Mouse (Mus musculus) kidney, embryonic 15.5 days (tissue): ENCODE measurements around the gene Fry. TPM values are rescaled to one million over a fixed set of nuclear protein-coding genes. Genes with fewer than 3 reads are reported as not detected.

Experiments
- ATAC-seq: fragments of 200-750 bp; cut with Nextera tagmentation; replicated peaks from 2 replicates; pipeline ENCODE4 v1.8.0; 2017; ENCODE audit warnings: moderate TSS enrichment; ENCODE audit not compliant: low FRiP score
- H3K27ac ChIP-seq: fragments of 300-500 bp; sonication (generic); 2 replicates; pipeline ENCODE4 v1.5.1; 2015; ENCODE audit warnings: mild to moderate bottlenecking, inconsistent platforms
- H3K27me3 ChIP-seq: fragments of 300-500 bp; sonication (generic); 2 replicates; pipeline ENCODE4 v1.6.1; 2015; ENCODE audit warnings: inconsistent platforms
- H3K36me3 ChIP-seq: fragments of 300-500 bp; sonication (generic); 2 replicates; pipeline ENCODE4 v1.6.1; 2015; ENCODE audit warnings: inconsistent platforms
- H3K4me1 ChIP-seq: fragments of 300-500 bp; sonication (generic); 2 replicates; pipeline ENCODE4 v1.6.1; 2015; ENCODE audit warnings: inconsistent platforms
- H3K4me2 ChIP-seq: fragments of 300-500 bp; sonication (generic); 2 replicates; pipeline ENCODE4 v1.6.1; 2015; ENCODE audit warnings: moderate library complexity, mild to moderate bottlenecking, inconsistent platforms
- H3K4me3 ChIP-seq: fragments of 300-500 bp; sonication (generic); replicated peaks from 2 replicates; pipeline ENCODE4 v1.5.1; 2015; ENCODE audit warnings: mild to moderate bottlenecking, inconsistent platforms
- H3K9ac ChIP-seq: fragments of 300-500 bp; sonication (generic); 2 replicates; pipeline ENCODE4 v1.6.1; 2015; ENCODE audit warnings: mild to moderate bottlenecking, inconsistent platforms
- H3K9me3 ChIP-seq: fragments of 300-500 bp; sonication (generic); replicated peaks from 2 replicates; pipeline ENCODE4 v1.6.1; 2016; ENCODE audit warnings: inconsistent platforms
- WGBS: fragments of 180-500 bp; shearing (Covaris S2); methylation state at CpG from one replicate; pipeline ENCODE4 v1.1.7; 2015; ENCODE audit warnings: mixed read lengths; 5-methylcytosine and 5-hydroxymethylcytosine counted together
- polyA plus RNA-seq: library from polyadenylated mRNA; unstranded; fragments of >200 nt; fragmentation: Nextera tagmentation; extraction: Ambion mirVana; gene quantifications from 2 replicates; pipeline ENCODE4 v1.2.1, GENCODE M21; 2015

Fry gene
- polyA plus RNA-seq, 1 experiment from 2014 or later, result 8.3 TPM

DNA sequence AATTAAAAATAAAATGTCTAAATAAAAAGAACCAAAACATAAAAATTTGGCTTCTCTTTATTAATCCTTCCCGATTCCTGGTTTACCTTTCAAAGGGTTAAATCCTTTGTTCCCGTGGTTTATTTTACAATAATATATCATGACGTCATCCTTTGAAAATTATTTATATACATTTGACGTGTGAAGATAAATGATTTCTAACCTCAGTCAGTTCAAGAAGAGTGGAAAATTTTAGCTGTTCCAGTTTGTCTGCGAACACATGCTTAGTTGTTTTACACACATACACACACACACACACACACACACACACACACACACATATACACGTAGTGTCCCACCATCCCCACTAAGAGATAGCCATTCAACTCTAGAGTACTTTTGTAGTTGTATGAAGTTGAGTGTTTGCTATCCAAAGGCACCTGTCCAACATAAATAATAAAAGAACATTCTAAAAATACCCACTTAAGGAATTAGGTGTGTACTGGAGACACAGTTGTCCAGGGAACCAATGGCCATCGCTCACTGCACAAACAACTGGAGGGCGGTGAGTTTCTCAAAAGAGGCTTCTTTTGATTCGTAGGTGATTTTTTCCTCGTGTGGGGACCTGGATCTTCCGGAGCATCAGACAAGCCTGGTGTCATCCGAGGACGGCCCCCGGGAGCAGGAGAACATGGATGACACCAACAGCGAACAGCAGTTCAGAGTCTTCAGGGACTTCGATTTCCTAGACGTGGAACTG lies 338.9 kb downstream of the Fry start:
- peaks cover 12% of the 10 kb centered on the region; the same call in 1 of the 2 replicates for H3K4me1 ChIP-seq
- peak overlapping the region; percentile 64 for H3K27ac ChIP-seq
- H3K9ac ChIP-seq, result no peak overlapping the region
- WGBS, result 71% methylated on average over 17 of the region's 17 CpGs
- H3K4me2 ChIP-seq, result peak overlapping the region; percentile 27
- H3K27me3 ChIP-seq, result no peaks in the 10 kb centered on the region
- peaks cover 36% of the 10 kb centered on the region for H3K36me3 ChIP-seq
- 0 out of 2 replicates have a peak, but pooled peaks cover 8% of the 10 kb centered on the region for H3K9me3 ChIP-seq
- H3K4me3 ChIP-seq, result no peak overlapping the region
- no peak for ATAC-seq

DNA sequence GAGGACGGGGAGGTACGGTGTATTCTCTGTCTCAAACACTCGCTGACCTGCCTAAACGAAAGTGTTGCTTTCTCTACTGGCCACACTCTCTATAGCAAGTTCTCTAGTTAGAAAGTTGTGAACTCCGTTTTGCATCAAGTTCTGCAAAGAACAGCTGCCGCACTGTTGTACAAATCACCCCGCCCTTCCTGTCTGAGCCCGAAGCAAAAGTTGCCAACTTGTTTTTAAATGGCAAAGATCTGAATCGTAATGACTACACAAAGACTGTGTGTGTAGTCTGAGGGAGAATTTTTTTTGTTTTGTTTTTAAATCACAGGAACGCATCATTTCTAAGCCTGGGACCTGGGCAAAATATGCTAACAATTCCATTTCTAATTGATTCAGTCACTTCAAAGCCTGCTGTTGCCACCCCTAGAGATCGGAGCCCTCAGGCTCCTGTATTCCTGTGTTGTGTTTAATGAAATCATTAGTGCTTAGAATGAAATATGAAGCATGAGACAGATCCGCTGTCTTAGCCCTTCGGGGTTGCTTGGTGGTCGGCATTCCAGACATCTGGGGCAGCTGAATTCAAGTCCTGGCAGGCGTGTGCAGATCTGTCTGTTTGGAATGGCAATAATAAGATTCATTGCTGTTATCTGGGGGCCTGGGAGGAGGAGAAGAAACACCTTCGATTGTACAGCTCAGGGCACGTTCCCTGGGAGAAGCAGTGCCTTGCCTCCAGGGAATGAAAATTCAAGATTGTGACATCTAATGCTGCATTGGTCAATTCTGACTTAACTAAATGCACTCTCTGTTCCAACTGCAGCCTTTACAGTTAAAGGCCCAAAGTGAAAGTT lies 339.7 kb downstream of the Fry start:
- Histone ChIP-seq H3K4me1 (peaks cover 12% of the 10 kb centered on the region; the same call in 1 of the 2 replicates), H3K9me3 (0 out of 2 replicates have a peak, but pooled peaks cover 6% of the 10 kb centered on the region), H3K4me3 (no peak overlapping the region), H3K36me3 (peaks cover 28% of the 10 kb centered on the region; the same call in 1 of the 2 replicates), H3K27me3 (no peaks in the 10 kb centered on the region), H3K9ac (no peak overlapping the region), H3K4me2 (peak overlapping the region; percentile 27), H3K27ac (peak overlapping the region; percentile 64)
- 47% methylated on average over 17 of the region's 17 CpGs for WGBS
- ATAC-seq, result no peak

DNA sequence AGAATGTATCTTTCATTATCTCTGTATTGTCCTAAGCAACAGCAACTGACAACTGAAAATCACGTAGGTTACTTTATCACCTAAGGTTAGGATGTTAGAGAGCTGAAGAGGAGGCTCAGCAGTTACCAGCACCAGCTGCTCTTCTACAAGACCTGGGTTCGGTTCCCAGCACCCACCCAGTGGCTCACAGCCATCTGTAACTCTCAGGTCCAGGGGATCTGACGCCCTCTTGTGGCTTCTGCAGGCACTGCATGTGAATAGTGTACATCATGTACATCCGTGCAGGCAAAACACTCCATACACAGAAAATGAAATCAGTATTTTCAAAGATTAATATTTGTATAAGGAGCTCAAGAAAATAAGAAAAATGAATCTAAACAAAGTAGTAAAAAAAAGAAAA lies 341.4 kb downstream of the Fry start:
- H3K4me3 ChIP-seq, result no peak overlapping the region
- H3K36me3 ChIP-seq, result peaks cover 13% of the 10 kb centered on the region; the same call in 1 of the 2 replicates
- WGBS, result 83% methylated on average over 4 of the region's 4 CpGs

DNA sequence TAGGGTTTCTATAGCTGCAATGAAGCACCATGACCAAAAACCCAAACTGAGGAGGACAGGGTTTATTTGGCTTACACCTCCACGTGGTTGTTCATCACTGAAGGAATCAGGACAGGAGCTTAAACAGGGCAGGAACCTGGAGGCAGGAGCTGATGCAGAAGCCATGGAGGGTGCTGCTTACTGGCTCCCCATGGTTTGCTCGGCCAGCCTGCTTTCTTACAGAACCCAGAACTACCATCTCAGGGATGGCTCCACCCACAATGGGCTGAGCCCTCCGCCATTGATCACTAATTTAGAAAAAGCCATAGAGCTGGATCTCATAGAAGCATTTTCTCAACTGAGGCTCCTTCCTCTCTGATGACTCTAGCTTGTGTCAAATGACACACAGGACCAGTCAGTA lies 346.3 kb downstream of the Fry start:
- no peak overlapping the region for H3K4me3 ChIP-seq
- no peaks in the 10 kb centered on the region for H3K27me3 ChIP-seq
- H3K4me1 ChIP-seq, result peaks cover 14% of the 10 kb centered on the region
- H3K4me2 ChIP-seq, result no peak overlapping the region
- no peak for ATAC-seq
- H3K27ac ChIP-seq, result no peak overlapping the region
- H3K36me3 ChIP-seq, result peaks cover 5% of the 10 kb centered on the region; the same call in 1 of the 2 replicates
- 69% methylated on average over 3 of the region's 3 CpGs for WGBS
- no peak overlapping the region for H3K9ac ChIP-seq
- H3K9me3 ChIP-seq, result no peaks in the 10 kb centered on the region

More for the DNA sequence above, 341.4 kb downstream of the Fry start:
- no peak overlapping the region for H3K27ac ChIP-seq
- no peak overlapping the region for H3K4me2 ChIP-seq
- no peaks in the 10 kb centered on the region for H3K27me3 ChIP-seq
- no peak overlapping the region for H3K9ac ChIP-seq
- peaks cover 12% of the 10 kb centered on the region; the same call in 1 of the 2 replicates for H3K4me1 ChIP-seq
- H3K9me3 ChIP-seq, result no peaks in the 10 kb centered on the region
- no peak for ATAC-seq

DNA sequence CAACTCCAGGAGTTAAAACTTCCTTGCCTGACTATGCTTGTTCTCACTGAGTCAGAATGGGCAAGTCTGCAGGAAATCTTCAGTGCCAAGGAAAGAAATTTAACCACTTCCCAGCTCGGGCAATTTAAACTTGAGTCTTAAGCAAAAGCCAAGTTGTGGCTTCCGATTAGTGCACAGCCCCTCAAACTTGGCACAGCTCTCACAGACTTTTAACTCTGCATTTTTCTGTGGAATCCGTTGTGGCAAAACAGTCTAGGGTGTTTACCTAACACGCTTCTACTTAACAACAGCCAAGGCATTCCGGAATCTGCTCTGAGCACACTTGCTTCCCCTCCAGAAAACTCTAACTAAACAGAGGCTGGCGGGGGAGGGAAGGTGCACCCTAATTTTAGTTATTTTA lies 346.8 kb downstream of the Fry start:
- Histone ChIP-seq H3K9me3 (no peaks in the 10 kb centered on the region), H3K4me3 (no peak overlapping the region), H3K36me3 (peaks cover under 1% of the 10 kb centered on the region; the same call in 1 of the 2 replicates), H3K4me1 (peaks cover 14% of the 10 kb centered on the region), H3K4me2 (no peak overlapping the region), H3K9ac (no peak overlapping the region), H3K27ac (0 out of 2 replicates have a peak overlapping the region, but pooled peaks have one; percentile 18), H3K27me3 (no peaks in the 10 kb centered on the region)
- 69% methylated on average over 6 of the region's 6 CpGs for WGBS
- no peak for ATAC-seq

- H3K4me1 ChIP-seq, result peaks cover 14% of the 10 kb centered on the region
- peak overlapping the region; percentile 64 for H3K27ac ChIP-seq
- no peaks in the 10 kb centered on the region for H3K36me3 ChIP-seq
- no peak overlapping the region for H3K9ac ChIP-seq
- ATAC-seq, result peak; percentile 83
- H3K9me3 ChIP-seq, result no peaks in the 10 kb centered on the region
- 52% methylated on average over 12 of the region's 12 CpGs for WGBS
- no peaks in the 10 kb centered on the region for H3K27me3 ChIP-seq
- H3K4me3 ChIP-seq, result no peak overlapping the region
- H3K4me2 ChIP-seq, result peak overlapping the region; percentile 36
Observed at GRCm38 (mm10) chr5:150466132-150466531, 347.7 kb downstream of the Fry start.

- Histone ChIP-seq H3K9ac (no peak overlapping the region), H3K27ac (peak overlapping the region; percentile 51; the same call in 1 of the 2 replicates), H3K4me3 (no peak overlapping the region), H3K4me2 (no peak overlapping the region), H3K4me1 (peaks cover 14% of the 10 kb centered on the region), H3K36me3 (peaks cover 4% of the 10 kb centered on the region), H3K9me3 (no peaks in the 10 kb centered on the region), H3K27me3 (no peaks in the 10 kb centered on the region)
- no peak; the same call in 1 of the 2 replicates for ATAC-seq
- WGBS, result 54% methylated on average over 6 of the region's 6 CpGs
Observed at GRCm38 (mm10) chr5:150468431-150468830, 350.0 kb downstream of the Fry start.

DNA sequence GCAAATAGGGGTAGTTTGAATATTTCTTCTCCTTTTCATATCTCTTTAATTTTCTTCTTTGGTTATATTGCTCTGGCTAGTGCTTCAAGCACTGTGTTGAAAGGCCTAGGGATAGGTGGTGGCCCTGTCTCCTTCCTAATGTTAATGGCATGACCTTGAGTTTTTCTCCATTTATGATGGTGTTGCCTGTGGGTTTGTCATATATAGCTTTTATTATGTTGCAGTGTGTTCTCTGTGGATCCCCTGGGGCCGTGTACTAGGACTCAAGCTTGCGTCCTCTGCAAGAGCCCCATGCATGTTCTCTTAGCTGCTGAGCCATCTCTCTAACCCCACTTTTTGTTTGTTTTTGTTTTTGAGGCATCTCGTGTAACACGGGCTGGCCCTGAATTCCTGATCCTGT lies 358.9 kb downstream of the Fry start:
- WGBS, result 63% methylated on average over 4 of the region's 4 CpGs
- Histone ChIP-seq H3K27me3 (no peaks in the 10 kb centered on the region), H3K36me3 (peaks cover 4% of the 10 kb centered on the region), H3K9ac (no peak overlapping the region), H3K4me1 (no peaks in the 10 kb centered on the region), H3K27ac (no peak overlapping the region), H3K9me3 (no peaks in the 10 kb centered on the region), H3K4me3 (no peak overlapping the region), H3K4me2 (no peak overlapping the region)
- no peak for ATAC-seq

- no peak for ATAC-seq
- 44% methylated on average over 4 of the region's 4 CpGs for WGBS
- no peak overlapping the region for H3K27ac ChIP-seq
Observed at GRCm38 (mm10) chr5:150478612-150479011, 360.2 kb downstream of the Fry start.

DNA sequence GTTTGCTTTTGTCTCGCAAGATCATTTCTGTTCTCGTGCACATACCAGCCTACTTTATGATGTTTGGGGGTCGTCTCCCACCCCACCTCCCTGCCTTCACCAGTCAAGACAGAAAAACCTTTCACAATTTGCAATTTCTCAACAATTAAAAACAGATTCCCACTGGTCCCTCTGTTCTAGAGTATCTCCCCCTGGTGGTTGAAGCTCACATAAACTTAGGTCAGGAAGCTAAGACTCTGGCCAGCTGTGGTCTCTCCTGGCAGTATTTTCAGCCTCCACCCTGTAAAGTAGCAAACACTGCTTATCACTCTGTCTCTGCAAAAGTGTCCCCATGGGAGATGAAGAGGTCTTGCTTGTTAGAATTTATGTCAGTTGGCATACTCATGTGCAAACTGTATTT lies 366.8 kb downstream of the Fry start:
- WGBS, result 52% methylated on average over 3 of the region's 3 CpGs
- Histone ChIP-seq H3K27ac (peak overlapping the region; percentile 23; the same call in 1 of the 2 replicates), H3K4me2 (no peak overlapping the region), H3K36me3 (no peaks in the 10 kb centered on the region), H3K9ac (no peak overlapping the region), H3K4me1 (peaks cover 5% of the 10 kb centered on the region; the same call in 1 of the 2 replicates), H3K27me3 (no peaks in the 10 kb centered on the region), H3K9me3 (no peaks in the 10 kb centered on the region), H3K4me3 (no peak overlapping the region)
- ATAC-seq, result peak; percentile 54; the same call in 1 of the 2 replicates

More at GRCm38 (mm10) chr5:150478612-150479011, 360.2 kb downstream of the Fry start:
- no peaks in the 10 kb centered on the region for H3K36me3 ChIP-seq
- H3K4me3 ChIP-seq, result no peak overlapping the region
- no peak overlapping the region for H3K9ac ChIP-seq
- H3K9me3 ChIP-seq, result no peaks in the 10 kb centered on the region
- H3K4me1 ChIP-seq, result no peaks in the 10 kb centered on the region
- no peaks in the 10 kb centered on the region for H3K27me3 ChIP-seq
- H3K4me2 ChIP-seq, result no peak overlapping the region

DNA sequence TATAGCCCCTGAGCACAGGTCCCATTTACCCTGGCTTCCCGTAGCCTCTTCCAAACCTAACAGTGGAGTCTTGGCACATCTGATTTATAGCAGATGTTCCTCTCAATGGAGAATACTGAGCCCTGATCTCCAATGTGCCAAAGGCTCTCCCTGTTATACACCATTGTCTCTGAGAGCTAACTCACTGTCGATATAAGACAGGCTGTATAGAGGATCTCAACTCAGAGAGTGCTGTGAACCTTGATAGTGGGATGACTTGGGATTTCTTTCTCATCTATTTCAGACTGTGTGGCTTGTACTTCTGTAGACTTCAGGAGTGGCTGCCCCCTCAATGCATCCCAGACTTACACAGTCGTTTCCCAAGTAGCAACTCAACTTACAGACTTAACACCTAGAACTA lies 371.8 kb downstream of the Fry start:
- no peak overlapping the region for H3K9ac ChIP-seq
- ATAC-seq, result peak; percentile 57
- no peaks in the 10 kb centered on the region for H3K9me3 ChIP-seq
- whole genome bisulfite sequencing, result 43% methylated on average over 3 of the region's 3 CpGs
- peak overlapping the region; percentile 56; the same call in 1 of the 2 replicates for H3K27ac ChIP-seq
- H3K36me3 ChIP-seq, result no peaks in the 10 kb centered on the region
- no peak overlapping the region for H3K4me2 ChIP-seq
- no peak overlapping the region for H3K4me3 ChIP-seq
- no peaks in the 10 kb centered on the region for H3K27me3 ChIP-seq
- H3K4me1 ChIP-seq, result peaks cover 13% of the 10 kb centered on the region

DNA sequence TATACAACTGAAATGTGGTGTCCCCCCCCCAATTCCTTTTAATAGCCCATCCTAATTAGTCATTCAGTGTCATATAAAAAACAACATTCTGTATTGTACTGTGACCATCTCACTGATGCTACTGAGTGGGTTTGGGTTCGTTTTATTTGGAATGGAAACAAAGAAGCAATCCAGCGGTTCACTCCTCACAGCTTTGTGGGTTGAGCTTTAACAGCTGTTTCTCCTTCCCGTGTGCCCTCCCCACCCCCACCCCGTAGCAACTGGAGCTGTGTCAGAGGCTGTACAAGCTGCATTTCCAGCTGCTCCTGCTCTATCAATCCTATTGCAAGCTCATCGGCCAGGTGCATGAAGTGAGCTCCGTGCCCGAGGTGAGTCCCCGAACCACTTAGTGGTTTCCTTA lies 372.4 kb downstream of the Fry start:
- H3K9ac ChIP-seq, result no peak overlapping the region
- no peak overlapping the region for H3K4me3 ChIP-seq
- ATAC-seq, result peak; percentile 91
- peaks cover 10% of the 10 kb centered on the region for H3K4me1 ChIP-seq
- H3K27me3 ChIP-seq, result no peaks in the 10 kb centered on the region
- 0 out of 2 replicates have a peak overlapping the region, but pooled peaks have one; percentile 16 for H3K4me2 ChIP-seq
- WGBS, result 26% methylated on average over 8 of the region's 8 CpGs
- H3K9me3 ChIP-seq, result no peaks in the 10 kb centered on the region
- 0 out of 2 replicates have a peak overlapping the region, but pooled peaks have one; percentile 56 for H3K27ac ChIP-seq
- no peaks in the 10 kb centered on the region for H3K36me3 ChIP-seq
